Mouse (Mus musculus) midbrain, embryonic 14.5 days (tissue): ENCODE data around the gene Nlrp6. TPM values are rescaled to one million over a fixed set of nuclear protein-coding genes. Genes with fewer than 3 reads are reported as not detected.

ENCODE experiments used
- ATAC-seq: fragments of 200-750 bp; cut with Nextera tagmentation; 2 replicates; pipeline ENCODE4 v1.8.0; 2017; ENCODE audit warnings: moderate number of reproducible peaks, moderate library complexity; ENCODE audit not compliant: low FRiP score, low TSS enrichment
- DNase-seq: peaks from one replicate; pipeline ENCODE4 v3.0.0-alpha.2; 2015
- H3K27ac ChIP-seq: fragments of 300-500 bp; sonication (generic); replicated peaks from 2 replicates; pipeline ENCODE4 v1.5.1; 2014; ENCODE audit warnings: mild to moderate bottlenecking, low read depth, low read length, moderate library complexity
- H3K27me3 ChIP-seq: fragments of 300-500 bp; sonication (generic); 2 replicates; pipeline ENCODE4 v1.6.1; 2014; ENCODE audit warnings: low read length, control low read depth, mixed read lengths; ENCODE audit not compliant: control insufficient read depth, insufficient read depth
- H3K36me3 ChIP-seq: fragments of 300-500 bp; sonication (generic); 2 replicates; pipeline ENCODE4 v1.6.1; 2014; ENCODE audit warnings: low read length, control low read depth; ENCODE audit not compliant: control insufficient read depth, insufficient read depth
- H3K4me1 ChIP-seq: fragments of 300-500 bp; sonication (generic); 2 replicates; pipeline ENCODE4 v1.6.1; 2014; ENCODE audit warnings: mild to moderate bottlenecking, antibody characterized with exemption, low read length, control low read depth; ENCODE audit not compliant: control insufficient read depth, insufficient read depth
- H3K4me2 ChIP-seq: fragments of 300-500 bp; sonication (generic); 2 replicates; pipeline ENCODE4 v1.6.1; 2014; ENCODE audit warnings: mild to moderate bottlenecking, low read length, moderate library complexity
- H3K4me3 ChIP-seq: fragments of 300-500 bp; sonication (generic); replicated peaks from 2 replicates; pipeline ENCODE4 v1.5.1; 2014; ENCODE audit warnings: low read depth, low read length
- H3K9ac ChIP-seq: fragments of 300-500 bp; sonication (generic); replicated peaks from 2 replicates; pipeline ENCODE4 v1.6.1; 2014; ENCODE audit warnings: mild to moderate bottlenecking, low read length, moderate library complexity
- H3K9me3 ChIP-seq: fragments of 300-500 bp; sonication (generic); 2 replicates; pipeline ENCODE4 v1.6.1; 2016; ENCODE audit warnings: low read length, control low read depth, mixed read lengths; ENCODE audit not compliant: control insufficient read depth
- WGBS: fragments of 180-500 bp; shearing (Covaris S2); extraction: QIAGEN DNeasy Blood & Tissue Kit; methylation state at CpG from one replicate; pipeline ENCODE4 v1.1.7; 2014; 5-methylcytosine and 5-hydroxymethylcytosine counted together
- polyA plus RNA-seq: library from polyadenylated mRNA; unstranded; fragments of >200 nt; fragmentation: Nextera tagmentation; extraction: Ambion mirVana; gene quantifications from 2 replicates; pipeline ENCODE4 v1.2.1, GENCODE M21; 2014

Nlrp6 gene
- polyA plus RNA-seq, 1 experiment from 2014 or later, result 0.32 TPM

GRCm38 (mm10) chr7:140949824-140950530, 29.3 kb downstream of the Nlrp6 start, which contains the start of gene Ifitm5:
TSS of gene Ifitm5 (minus strand) at chr7:140950291.
- no peak for DNase-seq
- Histone ChIP-seq H3K9ac (no peak within 1 kb of the TSS), H3K4me1 (no peaks in the 10 kb centered on the region; the same call in 1 of the 2 replicates), H3K36me3 (no peaks in the 10 kb centered on the region; the same call in 1 of the 2 replicates), H3K27ac (no peak within 1 kb of the TSS), H3K27me3 (no peaks in the 10 kb centered on the region), H3K4me2 (no peak within 1 kb of the TSS), H3K9me3 (no peaks in the 10 kb centered on the region), H3K4me3 (no peak within 1 kb of the TSS)
- WGBS, result 85% methylated on average over 16 of the region's 16 CpGs
- no peak for ATAC-seq

GRCm38 (mm10) chr7:140951051-140951450, 30.3 kb downstream of the Nlrp6 start:
- no peak for ATAC-seq
- Histone ChIP-seq H3K36me3 (no peaks in the 10 kb centered on the region), H3K4me2 (no peak overlapping the region), H3K4me1 (peaks cover 4% of the 10 kb centered on the region; the same call in 1 of the 2 replicates), H3K9ac (no peak overlapping the region), H3K9me3 (no peaks in the 10 kb centered on the region), H3K4me3 (no peak overlapping the region), H3K27me3 (no peaks in the 10 kb centered on the region), H3K27ac (no peak overlapping the region)
- WGBS, result 50% methylated on average over 8 of the region's 8 CpGs
- no peak for DNase-seq

- no peak for ATAC-seq
- no peaks in the 10 kb centered on the region for H3K36me3 ChIP-seq
- no peak for DNase-seq
- H3K4me1 ChIP-seq, result peaks cover 4% of the 10 kb centered on the region; the same call in 1 of the 2 replicates
- H3K27ac ChIP-seq, result no peak overlapping the region
- H3K27me3 ChIP-seq, result no peaks in the 10 kb centered on the region
- H3K9me3 ChIP-seq, result no peaks in the 10 kb centered on the region
- WGBS, result 84% methylated on average over 6 of the region's 6 CpGs
- H3K4me2 ChIP-seq, result no peak overlapping the region
- no peak overlapping the region for H3K4me3 ChIP-seq
- no peak overlapping the region for H3K9ac ChIP-seq
These were observed 31.1 kb downstream of the Nlrp6 start for GRCm38 (mm10) chr7:140951765-140952164.

GRCm38 (mm10) chr7:140952441-140952840, 31.7 kb downstream of the Nlrp6 start:
- 91% methylated on average over 7 of the region's 7 CpGs for WGBS

GRCm38 (mm10) chr7:140953133-140953532, 32.4 kb downstream of the Nlrp6 start:
- no peaks in the 10 kb centered on the region for H3K36me3 ChIP-seq
- H3K27ac ChIP-seq, result no peak overlapping the region
- H3K4me2 ChIP-seq, result no peak overlapping the region
- H3K4me3 ChIP-seq, result no peak overlapping the region
- H3K4me1 ChIP-seq, result peaks cover 4% of the 10 kb centered on the region; the same call in 1 of the 2 replicates
- no peak for ATAC-seq
- H3K9me3 ChIP-seq, result no peaks in the 10 kb centered on the region
- no peak for DNase-seq
- H3K27me3 ChIP-seq, result no peaks in the 10 kb centered on the region
- 85% methylated on average over 11 of the region's 11 CpGs for WGBS
- no peak overlapping the region for H3K9ac ChIP-seq

More at GRCm38 (mm10) chr7:140952441-140952840, 31.7 kb downstream of the Nlrp6 start:
- Histone ChIP-seq H3K27ac (no peak overlapping the region), H3K4me1 (peaks cover 4% of the 10 kb centered on the region; the same call in 1 of the 2 replicates), H3K27me3 (no peaks in the 10 kb centered on the region), H3K4me3 (no peak overlapping the region), H3K4me2 (no peak overlapping the region), H3K36me3 (no peaks in the 10 kb centered on the region), H3K9me3 (no peaks in the 10 kb centered on the region), H3K9ac (no peak overlapping the region)
- DNase-seq (no peak), ATAC-seq (no peak)

- H3K4me3 ChIP-seq, result no peak overlapping the region
- 65% methylated on average over 15 of the region's 15 CpGs for WGBS
- H3K4me2 ChIP-seq, result peak overlapping the region; percentile 52
- H3K27me3 ChIP-seq, result no peaks in the 10 kb centered on the region
- H3K9me3 ChIP-seq, result no peaks in the 10 kb centered on the region
- peaks cover 4% of the 10 kb centered on the region for H3K4me1 ChIP-seq
- no peaks in the 10 kb centered on the region for H3K36me3 ChIP-seq
- no peak overlapping the region for H3K9ac ChIP-seq
- ATAC-seq (no peak), DNase-seq (no peak)
- no peak overlapping the region for H3K27ac ChIP-seq
These were observed 33.4 kb downstream of the Nlrp6 start for GRCm38 (mm10) chr7:140953800-140954732.

GRCm38 (mm10) chr7:140954733-140955071, 34.0 kb downstream of the Nlrp6 start:
- DNase-seq (no peak), ATAC-seq (no peak)
- peak overlapping the region; percentile 52 for H3K4me2 ChIP-seq
- no peak overlapping the region for H3K9ac ChIP-seq
- H3K36me3 ChIP-seq, result no peaks in the 10 kb centered on the region
- H3K9me3 ChIP-seq, result no peaks in the 10 kb centered on the region
- peaks cover 9% of the 10 kb centered on the region for H3K4me1 ChIP-seq
- no peak overlapping the region for H3K27ac ChIP-seq
- no peaks in the 10 kb centered on the region for H3K27me3 ChIP-seq
- H3K4me3 ChIP-seq, result no peak overlapping the region
- 8% methylated on average over 9 of the region's 9 CpGs for WGBS

- H3K27me3 ChIP-seq, result no peaks in the 10 kb centered on the region
- ATAC-seq (no peak), DNase-seq (peak; percentile 58)
- peaks cover 9% of the 10 kb centered on the region for H3K4me1 ChIP-seq
- H3K4me2 ChIP-seq, result peak overlapping the region; percentile 52
- peak overlapping the region; percentile 29 for H3K4me3 ChIP-seq
- H3K9ac ChIP-seq, result peak overlapping the region; percentile 36; the same call in 1 of the 2 replicates
- WGBS, result 14% methylated on average over 17 of the region's 17 CpGs
- H3K9me3 ChIP-seq, result no peaks in the 10 kb centered on the region
- no peak overlapping the region for H3K27ac ChIP-seq
- no peaks in the 10 kb centered on the region for H3K36me3 ChIP-seq
These were observed 34.6 kb downstream of the Nlrp6 start for GRCm38 (mm10) chr7:140955342-140955741.
